Mouse (Mus musculus): ENCODE data around the gene Agap1. TPM values are rescaled to one million over a fixed set of nuclear protein-coding genes. Genes with fewer than 3 reads are reported as not detected.
A peak's percentile ranks its signal among the peaks of the same experiment; 100 is the strongest.

Gene Agap1
- polyA plus RNA-seq, 1 experiment from 2014 or later: 10.8 TPM

DNA sequence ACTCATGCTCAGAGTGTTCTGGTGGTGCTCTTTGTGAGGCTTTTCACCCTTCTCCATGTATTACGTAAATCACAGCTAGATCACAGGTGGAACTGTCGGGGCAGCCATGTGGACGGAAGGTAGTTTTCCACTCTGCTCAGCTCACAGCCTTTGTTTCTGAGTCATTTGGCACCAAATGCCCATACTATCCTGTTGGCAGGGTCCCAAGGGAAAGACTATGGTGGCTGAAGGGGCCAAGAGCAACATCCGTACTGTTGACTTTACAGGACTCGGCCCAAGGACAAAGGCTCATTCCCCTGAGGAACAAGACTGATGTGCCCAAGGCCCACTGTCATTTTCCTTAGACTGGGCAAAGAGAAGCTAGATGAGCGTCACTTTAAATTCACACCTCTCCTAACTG lies 30.0 kb upstream of the Agap1 start:
- Histone ChIP-seq H3K36me3 (ENCODE audit: control insufficient read depth, insufficient read depth, low read length) (no peaks in the 10 kb centered on the region), H3K4me3 (ENCODE audit: low read depth, low read length) (no peak overlapping the region), H3K4me1 (ENCODE audit: control insufficient read depth, insufficient read depth, low read length) (no peaks in the 10 kb centered on the region), H3K27me3 (ENCODE audit: control insufficient read depth, insufficient read depth, low read length) (peaks cover 7% of the 10 kb centered on the region; the same call in 1 of the 2 replicates), H3K4me2 (no peak overlapping the region), H3K9me3 (replicated peaks; ENCODE audit: control insufficient read depth, low read length) (no peaks in the 10 kb centered on the region), H3K9ac (ENCODE audit: low read depth, low read length) (no peak overlapping the region), H3K27ac (ENCODE audit: low read depth, low read length) (no peak overlapping the region)
- WGBS (ENCODE audit: insufficient replicate concordance): 65% methylated on average over 6 of the region's 6 CpGs
- ATAC-seq (replicated peaks; ENCODE audit: insufficient number of reproducible peaks, low FRiP score, low TSS enrichment): no peak

DNA sequence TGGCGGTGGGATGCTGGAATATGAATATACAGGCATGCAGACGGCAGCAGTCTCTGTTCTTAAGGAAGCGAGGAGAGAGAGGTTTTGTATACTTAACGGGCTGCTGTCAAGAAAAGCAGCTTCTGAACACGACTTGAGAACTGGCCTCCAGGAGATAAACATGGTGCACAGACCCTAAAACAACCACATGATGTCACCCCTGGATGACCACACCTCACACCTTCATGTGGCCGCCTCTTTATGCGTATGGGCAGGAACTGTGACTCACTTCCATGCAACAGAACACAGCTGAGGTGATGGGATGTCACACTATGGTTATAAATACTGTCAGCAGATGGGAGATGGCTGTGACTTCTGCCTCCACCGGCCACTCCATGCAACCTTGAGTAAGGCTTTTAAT lies 28.5 kb upstream of the Agap1 start:
- 62% methylated on average over 8 of the region's 8 CpGs for WGBS (ENCODE audit: insufficient replicate concordance)
- no peak overlapping the region for H3K27ac ChIP-seq (ENCODE audit: low read depth, low read length)

GRCm38 (mm10) chr1:89428671-89429070 lies 25.9 kb upstream of the Agap1 start:
- 0 out of 2 replicates have a peak, but pooled peaks have one; percentile 46 for ATAC-seq (replicated peaks; ENCODE audit: insufficient number of reproducible peaks, low FRiP score, low TSS enrichment)

More for the DNA sequence above, 28.5 kb upstream of the Agap1 start:
- H3K27me3 ChIP-seq (ENCODE audit: control insufficient read depth, insufficient read depth, low read length): peaks cover 7% of the 10 kb centered on the region; the same call in 1 of the 2 replicates
- H3K4me2 ChIP-seq: no peak overlapping the region
- no peak overlapping the region for H3K4me3 ChIP-seq (ENCODE audit: low read depth, low read length)
- no peak overlapping the region for H3K9ac ChIP-seq (ENCODE audit: low read depth, low read length)
- no peaks in the 10 kb centered on the region for H3K9me3 ChIP-seq (replicated peaks; ENCODE audit: control insufficient read depth, low read length)
- H3K36me3 ChIP-seq (ENCODE audit: control insufficient read depth, insufficient read depth, low read length): no peaks in the 10 kb centered on the region
- no peaks in the 10 kb centered on the region for H3K4me1 ChIP-seq (ENCODE audit: control insufficient read depth, insufficient read depth, low read length)
- no peak for ATAC-seq (replicated peaks; ENCODE audit: insufficient number of reproducible peaks, low FRiP score, low TSS enrichment)

DNA sequence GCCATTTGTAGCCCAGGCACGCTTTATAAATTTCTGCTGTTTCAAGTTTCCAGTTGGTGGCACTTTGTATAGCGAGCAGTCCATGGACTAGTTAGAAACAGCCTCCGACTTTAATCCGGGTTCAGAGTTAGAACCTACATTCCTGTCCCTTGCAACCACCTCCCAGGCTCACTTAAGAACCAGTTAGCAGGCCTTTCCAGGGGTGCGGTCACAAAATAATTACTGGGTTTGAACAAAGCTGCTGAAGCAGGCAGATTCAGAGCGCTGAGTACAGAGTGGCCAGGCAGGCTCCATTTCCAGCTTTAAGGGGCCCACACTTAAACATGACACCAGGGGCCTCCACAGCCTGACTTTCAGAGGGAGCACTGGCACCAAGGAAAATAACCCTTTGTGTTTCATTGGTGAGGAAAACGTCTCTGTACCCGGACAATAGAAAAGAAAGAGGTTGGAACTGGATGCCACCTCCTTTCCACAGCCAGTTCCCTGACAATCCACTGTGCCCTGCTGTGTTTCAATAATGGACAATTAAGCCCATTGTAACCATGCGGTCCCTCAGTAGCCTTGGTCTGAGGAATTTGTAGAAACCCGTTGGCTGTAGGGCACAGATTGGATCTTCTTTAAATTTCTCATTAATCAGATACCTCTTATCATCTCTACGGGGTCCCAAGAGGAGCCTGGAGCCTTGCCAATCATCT lies 24.5 kb upstream of the Agap1 start:
- 78% methylated on average over 11 of the region's 11 CpGs for WGBS (ENCODE audit: insufficient replicate concordance)
- H3K4me3 ChIP-seq (ENCODE audit: low read depth, low read length): no peak overlapping the region
- ATAC-seq (replicated peaks; ENCODE audit: insufficient number of reproducible peaks, low FRiP score, low TSS enrichment): no peak

More at GRCm38 (mm10) chr1:89428671-89429070, 25.9 kb upstream of the Agap1 start:
- H3K4me1 ChIP-seq (ENCODE audit: control insufficient read depth, insufficient read depth, low read length): no peaks in the 10 kb centered on the region
- H3K4me3 ChIP-seq (ENCODE audit: low read depth, low read length): no peak overlapping the region
- peaks cover 7% of the 10 kb centered on the region for H3K27me3 ChIP-seq (ENCODE audit: control insufficient read depth, insufficient read depth, low read length)
- no peaks in the 10 kb centered on the region for H3K9me3 ChIP-seq (replicated peaks; ENCODE audit: control insufficient read depth, low read length)
- 33% methylated on average over 5 of the region's 5 CpGs for WGBS (ENCODE audit: insufficient replicate concordance)
- no peak overlapping the region for H3K4me2 ChIP-seq
- H3K27ac ChIP-seq (ENCODE audit: low read depth, low read length): no peak overlapping the region
- H3K9ac ChIP-seq (ENCODE audit: low read depth, low read length): no peak overlapping the region
- H3K36me3 ChIP-seq (ENCODE audit: control insufficient read depth, insufficient read depth, low read length): no peaks in the 10 kb centered on the region

DNA sequence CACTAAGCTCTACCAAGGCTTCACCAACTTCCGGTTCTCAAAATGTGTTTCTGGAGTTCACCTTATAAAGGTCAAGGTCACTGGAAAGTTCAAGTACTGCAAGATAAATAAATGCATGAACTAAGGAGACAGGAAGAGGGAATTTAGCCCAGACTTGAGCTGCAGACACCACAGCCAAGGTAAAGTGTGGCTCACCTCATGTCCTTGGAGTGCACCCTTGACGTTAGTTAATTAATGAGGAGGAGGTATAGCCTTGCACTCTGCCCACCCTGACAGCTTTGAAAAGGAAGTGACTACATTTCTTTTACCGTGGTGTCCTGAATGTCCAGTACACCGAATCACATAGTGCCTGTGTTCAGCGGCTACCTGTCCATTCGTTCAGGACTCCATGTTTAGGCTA lies 15.3 kb upstream of the Agap1 start:
- no peak for ATAC-seq (replicated peaks; ENCODE audit: insufficient number of reproducible peaks, low FRiP score, low TSS enrichment)
- Histone ChIP-seq H3K36me3 (ENCODE audit: control insufficient read depth, insufficient read depth, low read length) (no peaks in the 10 kb centered on the region), H3K4me1 (ENCODE audit: control insufficient read depth, insufficient read depth, low read length) (no peaks in the 10 kb centered on the region; the same call in 1 of the 2 replicates), H3K27ac (ENCODE audit: low read depth, low read length) (no peak overlapping the region), H3K9ac (ENCODE audit: low read depth, low read length) (no peak overlapping the region), H3K4me3 (ENCODE audit: low read depth, low read length) (no peak overlapping the region), H3K4me2 (no peak overlapping the region), H3K9me3 (replicated peaks; ENCODE audit: control insufficient read depth, low read length) (no peaks in the 10 kb centered on the region), H3K27me3 (ENCODE audit: control insufficient read depth, insufficient read depth, low read length) (no peaks in the 10 kb centered on the region; the same call in 1 of the 2 replicates)
- WGBS (ENCODE audit: insufficient replicate concordance): 63% methylated on average over 6 of the region's 6 CpGs

More for the DNA sequence above, 24.5 kb upstream of the Agap1 start:
- peaks cover 7% of the 10 kb centered on the region for H3K27me3 ChIP-seq (ENCODE audit: control insufficient read depth, insufficient read depth, low read length)
- no peak overlapping the region for H3K9ac ChIP-seq (ENCODE audit: low read depth, low read length)
- no peaks in the 10 kb centered on the region for H3K4me1 ChIP-seq (ENCODE audit: control insufficient read depth, insufficient read depth, low read length)
- H3K36me3 ChIP-seq (ENCODE audit: control insufficient read depth, insufficient read depth, low read length): no peaks in the 10 kb centered on the region
- H3K27ac ChIP-seq (ENCODE audit: low read depth, low read length): no peak overlapping the region
- H3K4me2 ChIP-seq: no peak overlapping the region
- no peaks in the 10 kb centered on the region for H3K9me3 ChIP-seq (replicated peaks; ENCODE audit: control insufficient read depth, low read length)

- no peak overlapping the region for H3K4me3 ChIP-seq (ENCODE audit: low read depth, low read length)
- no peaks in the 10 kb centered on the region for H3K36me3 ChIP-seq (ENCODE audit: control insufficient read depth, insufficient read depth, low read length)
- no peaks in the 10 kb centered on the region; the same call in 1 of the 2 replicates for H3K27me3 ChIP-seq (ENCODE audit: control insufficient read depth, insufficient read depth, low read length)
- no peaks in the 10 kb centered on the region for H3K9me3 ChIP-seq (replicated peaks; ENCODE audit: control insufficient read depth, low read length)
- no peak for ATAC-seq (replicated peaks; ENCODE audit: insufficient number of reproducible peaks, low FRiP score, low TSS enrichment)
- WGBS (ENCODE audit: insufficient replicate concordance): 35% methylated on average over 5 of the region's 5 CpGs
- H3K4me1 ChIP-seq (ENCODE audit: control insufficient read depth, insufficient read depth, low read length): no peaks in the 10 kb centered on the region; the same call in 1 of the 2 replicates
- no peak overlapping the region for H3K27ac ChIP-seq (ENCODE audit: low read depth, low read length)
- no peak overlapping the region for H3K9ac ChIP-seq (ENCODE audit: low read depth, low read length)
- no peak overlapping the region for H3K4me2 ChIP-seq
These were observed 13.2 kb upstream of the Agap1 start for GRCm38 (mm10) chr1:89441236-89441897.

DNA sequence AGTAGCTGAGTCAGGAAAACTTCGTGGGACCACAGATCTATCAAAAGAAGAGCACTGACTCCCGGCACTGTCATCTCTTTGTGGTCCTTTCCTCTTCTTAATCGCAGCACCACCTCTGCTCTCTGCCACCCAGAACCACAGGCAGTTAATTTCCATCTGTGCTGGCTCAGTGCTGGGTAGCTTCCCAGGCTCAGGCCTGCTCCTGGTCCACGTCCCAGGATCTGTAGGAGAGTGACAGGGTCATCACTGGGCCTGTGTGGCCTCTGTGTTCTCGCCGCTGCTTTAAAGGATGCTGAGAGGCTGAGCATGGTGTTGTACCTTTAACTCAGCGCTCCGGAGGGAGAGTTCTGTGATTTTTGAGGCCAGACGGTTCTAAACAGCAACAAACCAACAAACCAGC lies 11.1 kb upstream of the Agap1 start:
- Histone ChIP-seq H3K9me3 (replicated peaks; ENCODE audit: control insufficient read depth, low read length) (no peaks in the 10 kb centered on the region), H3K4me1 (ENCODE audit: control insufficient read depth, insufficient read depth, low read length) (no peaks in the 10 kb centered on the region; the same call in 1 of the 2 replicates), H3K4me3 (ENCODE audit: low read depth, low read length) (no peak overlapping the region), H3K27ac (ENCODE audit: low read depth, low read length) (no peak overlapping the region), H3K4me2 (no peak overlapping the region), H3K36me3 (ENCODE audit: control insufficient read depth, insufficient read depth, low read length) (no peaks in the 10 kb centered on the region), H3K27me3 (ENCODE audit: control insufficient read depth, insufficient read depth, low read length) (no peaks in the 10 kb centered on the region; the same call in 1 of the 2 replicates), H3K9ac (ENCODE audit: low read depth, low read length) (no peak overlapping the region)
- 64% methylated on average over 9 of the region's 9 CpGs for WGBS (ENCODE audit: insufficient replicate concordance)
- ATAC-seq (replicated peaks; ENCODE audit: insufficient number of reproducible peaks, low FRiP score, low TSS enrichment): no peak

DNA sequence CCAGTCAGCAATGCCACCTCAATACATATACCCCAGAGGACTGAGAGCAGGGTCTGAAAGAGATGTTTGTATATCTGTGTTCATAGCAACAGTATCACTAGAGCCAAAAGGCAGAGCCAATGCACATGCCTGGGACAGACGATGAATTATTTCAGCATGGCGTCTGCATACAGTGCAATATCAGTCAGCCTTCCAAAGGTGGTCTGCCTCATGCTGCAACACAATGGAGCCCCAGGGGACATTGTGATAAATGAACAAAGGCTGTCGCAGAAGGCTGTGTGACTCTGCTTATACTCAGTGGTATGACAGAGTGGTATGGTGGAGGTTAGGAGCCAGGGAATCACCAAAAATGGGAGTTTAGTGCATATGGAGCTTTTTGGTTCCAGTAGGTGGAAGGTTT lies 10.6 kb upstream of the Agap1 start:
- no peak overlapping the region for H3K27ac ChIP-seq (ENCODE audit: low read depth, low read length)
- H3K4me2 ChIP-seq: no peak overlapping the region
- no peaks in the 10 kb centered on the region for H3K36me3 ChIP-seq (ENCODE audit: control insufficient read depth, insufficient read depth, low read length)
- H3K4me3 ChIP-seq (ENCODE audit: low read depth, low read length): no peak overlapping the region
- H3K4me1 ChIP-seq (ENCODE audit: control insufficient read depth, insufficient read depth, low read length): no peaks in the 10 kb centered on the region; the same call in 1 of the 2 replicates
- no peak; the same call in 1 of the 2 replicates for ATAC-seq (replicated peaks; ENCODE audit: insufficient number of reproducible peaks, low FRiP score, low TSS enrichment)
- no peaks in the 10 kb centered on the region; the same call in 1 of the 2 replicates for H3K27me3 ChIP-seq (ENCODE audit: control insufficient read depth, insufficient read depth, low read length)
- H3K9me3 ChIP-seq (replicated peaks; ENCODE audit: control insufficient read depth, low read length): no peaks in the 10 kb centered on the region
- no peak overlapping the region for H3K9ac ChIP-seq (ENCODE audit: low read depth, low read length)
- WGBS (ENCODE audit: insufficient replicate concordance): 49% methylated on average over 3 of the region's 3 CpGs

Measured in heart, embryonic 11.5 days (tissue).